Mouse (Mus musculus) myocyte (in vitro differentiated cells): ENCODE measurements around the gene Ctnnal1. TPM values are rescaled to one million over a fixed set of nuclear protein-coding genes. Genes with fewer than 3 reads are reported as not detected.

Source experiments
- H3K27me3 ChIP-seq: one replicate; pipeline ENCODE4 v1.6.1; 2011; ENCODE audit not compliant: control insufficient read depth, insufficient read depth, insufficient read length
- H3K36me3 ChIP-seq: one replicate; pipeline ENCODE4 v1.6.1; 2011; ENCODE audit not compliant: control insufficient read depth, insufficient read depth
- H3K4me2 ChIP-seq: one replicate; pipeline ENCODE4 v1.6.1; 2011; ENCODE audit warnings: low read depth, control low read depth
- H3K4me3 ChIP-seq: one replicate; pipeline ENCODE4 v1.5.1; 2011; ENCODE audit warnings: mild to moderate bottlenecking, control low read depth, moderate library complexity
- H3K79me2 ChIP-seq: one replicate; pipeline ENCODE4 v1.6.1; 2011; ENCODE audit not compliant: control insufficient read depth, insufficient read depth
- H3ac ChIP-seq: one replicate; pipeline ENCODE4 v1.6.1; 2011; ENCODE audit not compliant: control insufficient read depth, insufficient read length
- CEBPB ChIP-seq: IDR thresholded peaks from 2 replicates; pipeline ENCODE4 v1.6.1; 2011; ENCODE audit warnings: mild to moderate bottlenecking, moderate library complexity; ENCODE audit not compliant: poor library complexity, insufficient read depth, severe bottlenecking
- E2F4 ChIP-seq: IDR thresholded peaks from one replicate; pipeline ENCODE4 v1.6.1; 2011; ENCODE audit warnings: mild to moderate bottlenecking, control low read depth, moderate library complexity; ENCODE audit not compliant: insufficient read depth
- MAX ChIP-seq: IDR thresholded peaks from one replicate; pipeline ENCODE4 v1.6.1; 2011; ENCODE audit warnings: low read depth, mild to moderate bottlenecking, control low read depth
- MYOD1 ChIP-seq, 3 experiments: IDR thresholded peaks; one replicate each; pipeline ENCODE4 v1.6.1; 2011; ENCODE audit warnings: control low read depth in 2 of 3, low read depth in 2 of 3, mild to moderate bottlenecking in 2 of 3, moderate library complexity in 1 of 3; ENCODE audit not compliant: insufficient read length in 2 of 3, control insufficient read depth in 1 of 3
- MYOG ChIP-seq, 3 experiments: IDR thresholded peaks; one replicate each; pipeline ENCODE4 v1.6.1; 2011; ENCODE audit warnings: control low read depth in 2 of 3, low read depth in 2 of 3, mild to moderate bottlenecking in 2 of 3; ENCODE audit not compliant: insufficient read length in 2 of 3, control insufficient read depth in 1 of 3, insufficient read depth in 1 of 3
- POLR2A ChIP-seq: IDR thresholded peaks from one replicate; pipeline ENCODE4 v1.6.1; 2011; ENCODE audit warnings: low read depth, mild to moderate bottlenecking, control low read depth, moderate library complexity; ENCODE audit not compliant: insufficient read length
- POLR2AphosphoS2 ChIP-seq: IDR thresholded peaks from one replicate; pipeline ENCODE4 v1.6.1; 2011; ENCODE audit warnings: low read depth, control low read depth; ENCODE audit not compliant: insufficient read length
- REST ChIP-seq: IDR thresholded peaks from one replicate; pipeline ENCODE4 v1.6.1; 2011; ENCODE audit warnings: mild to moderate bottlenecking, control low read depth, moderate library complexity; ENCODE audit not compliant: insufficient read depth, insufficient read length
- SRF ChIP-seq: IDR thresholded peaks from one replicate; pipeline ENCODE4 v1.6.1; 2011; ENCODE audit warnings: low read depth; ENCODE audit not compliant: control insufficient read depth, insufficient read length
- TCF12 ChIP-seq: IDR thresholded peaks from one replicate; pipeline ENCODE4 v1.6.1; 2011; ENCODE audit warnings: mild to moderate bottlenecking, control low read depth; ENCODE audit not compliant: poor library complexity, insufficient read depth, severe bottlenecking
- TCF3 ChIP-seq: IDR thresholded peaks from one replicate; pipeline ENCODE4 v1.6.1; 2011; ENCODE audit warnings: low read depth, control low read depth; ENCODE audit not compliant: insufficient read length
- USF1 ChIP-seq: IDR thresholded peaks from one replicate; pipeline ENCODE4 v1.6.1; 2011; ENCODE audit warnings: low read depth, mild to moderate bottlenecking, control low read depth, moderate library complexity
- polyA plus RNA-seq: library from polyadenylated mRNA; unstranded; fragments of >200 nt; fragmentation: generic; extraction: Trizol; gene quantifications from one replicate; pipeline ENCODE4 v1.2.1, GENCODE M21; 2012; ENCODE audit warnings: missing spikeins

Ctnnal1 gene
- polyA plus RNA-seq, 1 experiment = 4.3 TPM

DNA sequence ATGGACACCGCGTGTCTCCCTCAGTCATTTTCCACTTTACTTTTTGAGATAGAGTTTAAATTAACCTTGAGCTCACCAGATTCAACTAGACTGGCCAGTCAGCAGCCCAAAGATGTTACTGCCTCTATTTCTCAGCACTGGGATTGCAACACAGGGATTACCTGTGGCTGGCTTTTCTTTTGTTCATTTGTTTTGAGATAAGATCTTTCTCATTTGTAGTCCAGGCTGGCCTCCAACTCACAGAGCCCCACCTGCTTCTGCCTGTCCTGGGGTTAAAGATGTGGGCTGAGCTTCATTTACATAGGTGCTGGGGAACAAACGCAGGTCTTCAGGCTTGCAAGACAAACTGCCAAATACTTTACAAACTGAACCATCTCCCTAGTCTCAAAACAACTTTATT, 41.9 kb upstream of the Ctnnal1 start:
- no peak for TF ChIP-seq SRF
- no peak for TF ChIP-seq POLR2A
- TF ChIP-seq USF1 = no peak
- no peak for TF ChIP-seq MYOG (IDR thresholded peaks at IDR 0.05; ENCODE audit: control insufficient read depth in 1 of 3, insufficient read depth in 1 of 3, insufficient read length in 2 of 3, low read depth in 2 of 3)
- TF ChIP-seq E2F4 = no peak
- TF ChIP-seq TCF12 = no peak
- TF ChIP-seq MYOD1 (IDR thresholded peaks at IDR 0.05; ENCODE audit: control insufficient read depth in 1 of 3, insufficient read length in 2 of 3, low read depth in 2 of 3) = no peak
- peaks cover 38% of the 10 kb centered on the region for H3K36me3 ChIP-seq
- no peak overlapping the region for H3K4me3 ChIP-seq
- no peak overlapping the region for H3K4me2 ChIP-seq
- no peak overlapping the region for H3ac ChIP-seq
- no peaks in the 10 kb centered on the region for H3K79me2 ChIP-seq
- H3K27me3 ChIP-seq = no peaks in the 10 kb centered on the region

DNA sequence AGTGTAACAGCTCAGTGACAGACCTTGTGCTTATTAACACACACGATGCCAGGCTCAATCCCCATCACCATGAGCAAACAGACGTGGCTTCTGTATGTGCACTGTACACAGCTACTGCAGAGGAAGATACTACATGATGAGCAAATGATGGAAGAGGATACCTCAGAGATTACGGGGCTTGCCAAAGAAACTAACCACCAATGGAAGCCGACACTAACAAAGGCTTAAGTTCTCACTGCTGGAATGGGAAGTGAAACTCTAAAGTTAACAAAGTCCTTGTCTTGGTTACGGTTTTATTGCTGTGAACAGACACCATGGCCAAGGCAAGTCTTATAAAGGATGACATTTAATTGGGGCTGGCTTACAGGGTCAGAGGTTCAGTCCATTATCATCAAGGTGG, 40.5 kb upstream of the Ctnnal1 start:
- no peak overlapping the region for H3ac ChIP-seq
- no peak for TF ChIP-seq SRF
- H3K27me3 ChIP-seq = no peaks in the 10 kb centered on the region
- H3K4me3 ChIP-seq = no peak overlapping the region
- H3K36me3 ChIP-seq = peaks cover 30% of the 10 kb centered on the region
- no peaks in the 10 kb centered on the region for H3K79me2 ChIP-seq
- H3K4me2 ChIP-seq = no peak overlapping the region

DNA sequence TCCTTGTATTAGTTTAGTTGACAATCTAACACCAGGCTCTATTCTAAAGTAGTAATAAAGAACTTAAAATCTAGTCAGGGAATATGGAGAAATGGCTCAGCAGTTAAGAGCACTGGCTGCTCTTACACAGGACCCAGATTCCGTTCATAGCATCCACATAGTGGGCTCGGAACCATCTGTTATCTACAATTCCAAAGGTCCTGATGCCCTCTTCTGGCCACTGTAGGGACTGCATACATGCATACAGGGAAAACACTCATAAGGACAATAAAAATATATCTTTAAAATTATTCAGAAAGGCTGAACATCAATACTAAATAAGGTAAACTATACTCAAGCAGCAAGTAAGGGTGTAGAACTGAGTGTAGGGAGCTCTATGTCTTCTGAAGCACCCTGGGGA, 36.7 kb upstream of the Ctnnal1 start:
- H3K79me2 ChIP-seq = no peaks in the 10 kb centered on the region
- no peak for TF ChIP-seq USF1
- TF ChIP-seq POLR2A = no peak
- no peak for TF ChIP-seq CEBPB
- no peak for TF ChIP-seq TCF12
- no peak for TF ChIP-seq TCF3
- no peak overlapping the region for H3K4me2 ChIP-seq
- H3K4me3 ChIP-seq = no peak overlapping the region
- peaks cover 29% of the 10 kb centered on the region for H3K36me3 ChIP-seq
- no peaks in the 10 kb centered on the region for H3K27me3 ChIP-seq
- H3ac ChIP-seq = no peak overlapping the region

DNA sequence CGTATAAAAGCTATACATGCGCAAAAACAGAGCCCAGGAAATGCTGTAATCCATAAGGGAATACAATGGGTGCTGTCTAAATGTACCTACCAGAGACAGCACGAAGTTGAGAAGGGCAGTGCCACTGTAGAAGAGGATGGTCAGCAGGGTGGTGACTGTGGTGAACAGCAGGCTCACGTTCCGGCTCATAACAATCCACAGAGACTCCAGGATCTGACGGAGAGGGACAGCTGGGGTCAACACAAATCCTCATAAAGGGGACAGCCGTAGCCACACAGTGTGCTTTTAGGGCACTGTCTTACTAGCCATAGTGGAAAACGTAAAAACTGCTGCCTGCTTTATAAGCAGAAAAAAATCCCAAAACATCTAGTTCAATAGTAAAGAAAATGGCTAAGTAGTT, 34.2 kb upstream of the Ctnnal1 start:
- no peak overlapping the region for H3K4me2 ChIP-seq
- TF ChIP-seq MYOD1 (IDR thresholded peaks at IDR 0.05; ENCODE audit: control insufficient read depth in 1 of 3, insufficient read length in 2 of 3, low read depth in 2 of 3) = peak in 2 of 3 experiments; percentile 88 to 89
- TF ChIP-seq MYOG (IDR thresholded peaks at IDR 0.05; ENCODE audit: control insufficient read depth in 1 of 3, insufficient read depth in 1 of 3, insufficient read length in 2 of 3, low read depth in 2 of 3) = peak in 1 of 3 experiments; percentile 53
- no peak for TF ChIP-seq REST

DNA sequence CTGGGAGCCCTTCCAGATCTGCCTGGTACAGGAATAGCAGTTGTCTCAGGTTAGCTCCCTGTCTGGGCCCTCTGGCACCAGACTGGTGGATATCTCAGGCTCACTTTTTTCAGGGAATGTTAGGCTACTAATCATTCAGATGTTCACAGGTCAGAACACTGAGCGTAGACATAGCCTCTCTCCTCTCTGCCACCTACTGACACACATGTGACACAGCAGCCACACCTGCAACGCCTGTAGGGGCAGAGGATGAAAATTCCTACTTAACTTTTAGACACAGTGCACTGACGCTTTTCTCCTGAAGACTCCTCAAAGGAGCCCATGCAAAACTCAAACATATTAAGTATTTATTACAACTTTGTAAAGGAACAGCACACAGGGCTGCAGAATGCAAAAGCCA, 32.5 kb upstream of the Ctnnal1 start:
- H3K36me3 ChIP-seq = peaks cover 21% of the 10 kb centered on the region
- TF ChIP-seq TCF12 (no peak), POLR2AphosphoS2 (no peak), MYOD1 (IDR thresholded peaks at IDR 0.05; ENCODE audit: control insufficient read depth in 1 of 3, insufficient read length in 2 of 3, low read depth in 2 of 3) (no peak)

More for the DNA sequence above, 34.2 kb upstream of the Ctnnal1 start:
- Histone ChIP-seq H3K36me3 (peaks cover 21% of the 10 kb centered on the region), H3K27me3 (no peaks in the 10 kb centered on the region), H3K79me2 (no peaks in the 10 kb centered on the region), H3ac (no peak overlapping the region), H3K4me3 (no peak overlapping the region)

DNA sequence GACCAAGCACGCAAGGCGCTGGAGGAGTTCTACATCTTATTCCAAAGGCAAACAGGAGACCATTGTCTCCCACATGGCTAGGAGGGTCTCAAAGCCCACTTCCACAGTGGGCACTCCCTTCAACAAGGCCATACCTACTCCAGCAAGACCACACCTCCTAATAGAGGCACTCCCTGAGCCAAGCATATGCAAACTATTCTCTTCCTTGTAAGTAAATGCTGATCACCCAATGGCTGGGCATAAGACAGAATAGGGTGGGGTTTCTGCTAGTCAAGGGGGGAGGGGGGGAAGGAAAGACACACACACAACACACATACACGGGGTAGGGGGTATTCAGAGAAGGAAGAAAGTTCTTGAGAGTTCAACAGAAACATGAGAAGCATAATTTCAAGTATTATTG, 29.2 kb upstream of the Ctnnal1 start:
- no peaks in the 10 kb centered on the region for H3K27me3 ChIP-seq
- H3K36me3 ChIP-seq = peaks cover 22% of the 10 kb centered on the region
- TF ChIP-seq CEBPB (no peak), USF1 (no peak), SRF (no peak), MYOD1 (IDR thresholded peaks at IDR 0.05; ENCODE audit: control insufficient read depth in 1 of 3, insufficient read length in 2 of 3, low read depth in 2 of 3) (no peak), POLR2A (no peak), E2F4 (no peak), MAX (no peak), TCF12 (no peak), TCF3 (no peak)
- H3K4me3 ChIP-seq = no peak overlapping the region
- H3ac ChIP-seq = no peak overlapping the region
- H3K4me2 ChIP-seq = no peak overlapping the region
- H3K79me2 ChIP-seq = no peaks in the 10 kb centered on the region

More for the DNA sequence above, 32.5 kb upstream of the Ctnnal1 start:
- Histone ChIP-seq H3K4me2 (no peak overlapping the region), H3K27me3 (no peaks in the 10 kb centered on the region), H3ac (no peak overlapping the region), H3K4me3 (no peak overlapping the region), H3K79me2 (no peaks in the 10 kb centered on the region)
